Mouse (Mus musculus) kidney, embryonic 15.5 days (tissue): ENCODE data around the gene Mfrp. TPM values are rescaled to one million over a fixed set of nuclear protein-coding genes. Genes with fewer than 3 reads are reported as not detected.

Source experiments
- ATAC-seq: fragments of 200-750 bp; cut with Nextera tagmentation; replicated peaks from 2 replicates; pipeline ENCODE4 v1.8.0; 2017; ENCODE audit warnings: moderate TSS enrichment; ENCODE audit not compliant: low FRiP score
- H3K27ac ChIP-seq: fragments of 300-500 bp; sonication (generic); 2 replicates; pipeline ENCODE4 v1.5.1; 2015; ENCODE audit warnings: mild to moderate bottlenecking, inconsistent platforms
- H3K27me3 ChIP-seq: fragments of 300-500 bp; sonication (generic); 2 replicates; pipeline ENCODE4 v1.6.1; 2015; ENCODE audit warnings: inconsistent platforms
- H3K36me3 ChIP-seq: fragments of 300-500 bp; sonication (generic); 2 replicates; pipeline ENCODE4 v1.6.1; 2015; ENCODE audit warnings: inconsistent platforms
- H3K4me1 ChIP-seq: fragments of 300-500 bp; sonication (generic); 2 replicates; pipeline ENCODE4 v1.6.1; 2015; ENCODE audit warnings: inconsistent platforms
- H3K4me2 ChIP-seq: fragments of 300-500 bp; sonication (generic); 2 replicates; pipeline ENCODE4 v1.6.1; 2015; ENCODE audit warnings: moderate library complexity, mild to moderate bottlenecking, inconsistent platforms
- H3K4me3 ChIP-seq: fragments of 300-500 bp; sonication (generic); replicated peaks from 2 replicates; pipeline ENCODE4 v1.5.1; 2015; ENCODE audit warnings: mild to moderate bottlenecking, inconsistent platforms
- H3K9ac ChIP-seq: fragments of 300-500 bp; sonication (generic); 2 replicates; pipeline ENCODE4 v1.6.1; 2015; ENCODE audit warnings: mild to moderate bottlenecking, inconsistent platforms
- H3K9me3 ChIP-seq: fragments of 300-500 bp; sonication (generic); replicated peaks from 2 replicates; pipeline ENCODE4 v1.6.1; 2016; ENCODE audit warnings: inconsistent platforms
- WGBS: fragments of 180-500 bp; shearing (Covaris S2); methylation state at CpG from one replicate; pipeline ENCODE4 v1.1.7; 2015; ENCODE audit warnings: mixed read lengths; 5-methylcytosine and 5-hydroxymethylcytosine counted together
- polyA plus RNA-seq: library from polyadenylated mRNA; unstranded; fragments of >200 nt; fragmentation: Nextera tagmentation; extraction: Ambion mirVana; gene quantifications from 2 replicates; pipeline ENCODE4 v1.2.1, GENCODE M21; 2015

Gene Mfrp
- polyA plus RNA-seq, result 0.13 TPM in 1 of 2 replicates, not detected in the other

GRCm38 (mm10) chr9:44101490-44101889 lies at the start of gene Mfrp:
Gene Mfrp (plus strand): TSS chr9:44101729.
- peak; percentile 31; the same call in 1 of the 2 replicates for ATAC-seq
- no peak within 1 kb of the TSS for H3K9ac ChIP-seq
- H3K4me2 ChIP-seq, result peak within 1 kb of the TSS; percentile 12; the same call in 1 of the 2 replicates
- peaks cover 20% of the 10 kb centered on the region for H3K36me3 ChIP-seq
- no peaks in the 10 kb centered on the region for H3K27me3 ChIP-seq
- H3K27ac ChIP-seq, result 0 out of 2 replicates have a peak within 1 kb of the TSS, but pooled peaks have one; percentile 13
- H3K4me1 ChIP-seq, result peaks cover 23% of the 10 kb centered on the region
- H3K4me3 ChIP-seq, result no peak within 1 kb of the TSS
- H3K9me3 ChIP-seq, result no peaks in the 10 kb centered on the region
- 47% methylated on average over 9 of the region's 9 CpGs for WGBS

GRCm38 (mm10) chr9:44052855-44053254 lies 48.7 kb upstream of the Mfrp start:
- Histone ChIP-seq H3K4me1 (0 out of 2 replicates have a peak, but pooled peaks cover 6% of the 10 kb centered on the region), H3K4me2 (no peak overlapping the region), H3K4me3 (no peak overlapping the region), H3K9me3 (no peaks in the 10 kb centered on the region), H3K36me3 (no peaks in the 10 kb centered on the region), H3K27ac (no peak overlapping the region), H3K27me3 (0 out of 2 replicates have a peak, but pooled peaks cover 3% of the 10 kb centered on the region), H3K9ac (no peak overlapping the region)
- ATAC-seq, result no peak
- 74% methylated on average over 3 of the region's 3 CpGs for WGBS

DNA sequence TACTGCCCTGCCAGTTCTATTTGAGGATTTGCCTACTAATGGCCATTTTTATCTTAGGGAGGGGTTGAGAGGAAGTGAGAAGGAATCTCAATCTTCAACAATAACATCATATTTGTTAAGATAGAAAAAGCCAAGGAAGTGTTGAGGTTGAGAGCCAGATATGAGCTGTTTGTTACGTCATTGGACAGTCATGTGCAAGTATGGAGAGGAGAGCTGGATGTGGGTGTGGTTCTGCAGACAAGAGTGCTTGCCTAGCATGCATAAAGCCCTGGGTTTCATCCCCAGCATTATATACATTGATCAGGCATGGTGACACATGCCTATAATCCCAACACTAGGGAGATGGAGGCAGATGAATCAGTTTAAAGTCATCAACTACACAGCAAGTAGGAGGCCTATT lies 47.6 kb upstream of the Mfrp start:
- H3K4me2 ChIP-seq, result no peak overlapping the region
- WGBS, result 68% methylated on average over 1 of the region's 1 CpGs
- no peak for ATAC-seq
- H3K4me3 ChIP-seq, result no peak overlapping the region
- H3K9ac ChIP-seq, result no peak overlapping the region
- H3K36me3 ChIP-seq, result no peaks in the 10 kb centered on the region
- H3K4me1 ChIP-seq, result 0 out of 2 replicates have a peak, but pooled peaks cover 2% of the 10 kb centered on the region
- no peaks in the 10 kb centered on the region for H3K9me3 ChIP-seq
- 0 out of 2 replicates have a peak, but pooled peaks cover under 1% of the 10 kb centered on the region for H3K27me3 ChIP-seq
- H3K27ac ChIP-seq, result no peak overlapping the region

DNA sequence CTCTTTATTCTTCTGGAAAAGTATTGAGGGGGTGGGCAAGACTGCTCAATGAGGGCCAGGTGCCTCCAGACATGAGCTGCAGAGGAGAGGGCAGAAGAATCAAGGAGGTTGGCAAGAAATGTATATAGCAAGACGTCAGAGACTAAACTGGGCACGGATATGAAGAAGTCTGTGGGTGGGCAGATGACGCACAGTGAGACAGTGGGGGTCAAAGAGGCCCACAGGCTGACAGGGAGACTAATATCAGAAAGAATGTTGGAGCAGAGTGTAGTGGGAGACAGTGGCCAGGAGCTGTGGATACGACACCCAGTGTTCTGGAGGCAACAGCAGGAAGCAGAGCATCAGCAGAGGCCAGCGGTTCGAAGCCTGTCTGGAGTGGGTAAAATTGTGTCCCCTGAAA lies 42.9 kb upstream of the Mfrp start:
- WGBS, result 80% methylated on average over 6 of the region's 6 CpGs
- H3K27me3 ChIP-seq, result 0 out of 2 replicates have a peak, but pooled peaks cover 5% of the 10 kb centered on the region
- no peak overlapping the region for H3K9ac ChIP-seq
- H3K4me1 ChIP-seq, result no peaks in the 10 kb centered on the region
- H3K4me3 ChIP-seq, result no peak overlapping the region
- ATAC-seq, result no peak
- H3K36me3 ChIP-seq, result no peaks in the 10 kb centered on the region
- no peak overlapping the region for H3K27ac ChIP-seq
- H3K4me2 ChIP-seq, result no peak overlapping the region
- H3K9me3 ChIP-seq, result no peaks in the 10 kb centered on the region

DNA sequence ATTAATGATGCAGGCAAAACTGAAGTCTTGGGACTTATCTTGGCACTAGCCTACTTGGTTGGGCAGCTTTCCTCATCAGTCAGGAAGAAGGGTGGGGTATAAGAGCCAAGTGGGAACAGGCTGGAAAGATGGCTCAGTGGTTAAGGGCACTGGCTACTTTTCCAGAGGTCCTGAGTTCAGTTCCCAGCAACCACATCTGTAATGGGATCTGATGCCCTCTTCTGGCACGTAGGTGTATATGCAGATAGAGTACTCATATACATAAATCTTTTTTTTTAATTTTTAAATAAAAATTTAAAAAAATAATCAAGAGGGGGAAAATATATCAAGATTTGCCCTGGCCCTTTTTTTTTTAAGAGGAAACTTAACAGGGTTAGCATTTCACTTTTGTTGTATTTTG lies 36.4 kb upstream of the Mfrp start:
- ATAC-seq, result no peak
- Histone ChIP-seq H3K27ac (no peak overlapping the region), H3K36me3 (no peaks in the 10 kb centered on the region), H3K4me1 (peaks cover 25% of the 10 kb centered on the region), H3K27me3 (0 out of 2 replicates have a peak, but pooled peaks cover 5% of the 10 kb centered on the region), H3K4me3 (no peak overlapping the region), H3K9ac (no peak overlapping the region), H3K9me3 (no peaks in the 10 kb centered on the region), H3K4me2 (no peak overlapping the region)
- WGBS, result 30% methylated on average over 1 of the region's 1 CpGs

- Histone ChIP-seq H3K4me3 (peak within 1 kb of the TSS; percentile 57), H3K9ac (peak within 1 kb of the TSS; percentile 53), H3K9me3 (no peaks in the 10 kb centered on the region), H3K36me3 (no peaks in the 10 kb centered on the region), H3K4me2 (peak within 1 kb of the TSS; percentile 93), H3K4me1 (peaks cover 40% of the 10 kb centered on the region), H3K27me3 (0 out of 2 replicates have a peak, but pooled peaks cover 5% of the 10 kb centered on the region), H3K27ac (0 out of 2 replicates have a peak within 1 kb of the TSS, but pooled peaks have one; percentile 33)
- peak; percentile 96 for ATAC-seq
- under 1% methylated on average over 38 of the region's 38 CpGs for WGBS
Observed at GRCm38 (mm10) chr9:44066785-44067225, 34.7 kb upstream of the Mfrp start, which contains the start of gene Usp2. Gene Usp2 (plus strand): TSS chr9:44067021.

DNA sequence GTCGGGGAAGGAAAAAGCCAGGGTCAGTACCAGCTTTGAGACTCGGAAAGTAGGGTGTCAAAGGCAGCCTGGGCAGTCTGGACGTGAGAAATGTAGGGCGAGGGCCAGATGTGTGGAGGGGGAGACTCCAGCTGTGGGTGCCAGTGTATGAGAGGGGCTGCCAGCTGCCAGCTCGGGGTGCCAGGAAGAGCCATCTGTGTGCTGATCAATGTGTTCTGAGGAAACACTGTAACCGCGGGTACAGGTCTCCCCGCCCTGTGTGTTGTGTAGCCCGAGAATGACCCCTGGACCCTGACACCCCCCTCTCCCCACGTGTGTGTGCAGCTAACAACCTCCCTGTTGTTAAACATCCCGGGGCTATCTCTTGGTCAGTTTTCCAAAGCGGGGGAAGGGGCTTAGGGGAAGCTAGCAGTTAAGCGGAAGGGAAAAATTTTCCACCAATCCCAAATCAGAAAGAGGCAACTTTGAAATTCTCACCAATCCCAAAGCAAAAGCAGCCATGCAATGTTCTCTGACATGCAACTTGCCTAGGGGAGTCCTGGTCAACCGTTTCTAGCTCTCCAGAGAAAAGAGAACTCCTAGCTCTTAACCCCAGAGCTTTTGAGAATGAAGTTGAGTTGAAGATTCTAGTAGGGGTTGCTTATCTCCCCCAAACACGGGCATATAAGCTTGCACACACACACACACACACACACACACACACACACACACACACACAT lies 34.1 kb upstream of the Mfrp start:
- 0 out of 2 replicates have a peak, but pooled peaks cover 5% of the 10 kb centered on the region for H3K27me3 ChIP-seq
- no peaks in the 10 kb centered on the region for H3K36me3 ChIP-seq
- peak overlapping the region; percentile 93 for H3K4me2 ChIP-seq
- peaks cover 46% of the 10 kb centered on the region for H3K4me1 ChIP-seq
- peak; percentile 20 for ATAC-seq
- H3K9me3 ChIP-seq, result no peaks in the 10 kb centered on the region
- H3K9ac ChIP-seq, result peak overlapping the region; percentile 53
- H3K4me3 ChIP-seq, result peak overlapping the region; percentile 57
- 7% methylated on average over 15 of the region's 15 CpGs for WGBS
- 0 out of 2 replicates have a peak overlapping the region, but pooled peaks have one; percentile 33 for H3K27ac ChIP-seq

DNA sequence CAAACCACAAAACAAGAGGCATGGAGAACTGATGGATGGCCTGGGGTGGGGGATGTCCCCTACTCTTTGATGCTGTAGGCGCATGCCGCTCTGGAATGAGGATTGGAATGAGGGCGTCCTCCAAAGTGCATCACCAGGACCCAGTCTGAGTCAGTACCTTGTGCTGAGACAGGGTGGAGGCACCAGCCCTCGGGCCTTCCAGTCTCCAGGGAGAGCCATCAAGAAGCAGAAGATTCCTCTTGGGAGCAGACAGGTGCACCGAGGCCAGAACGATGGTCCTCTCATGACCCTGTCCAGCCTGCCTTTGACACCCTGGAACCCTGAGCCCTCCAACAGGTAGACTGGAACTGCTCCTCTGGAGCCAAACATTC lies 33.6 kb upstream of the Mfrp start:
- Histone ChIP-seq H3K27ac (no peak overlapping the region), H3K4me3 (no peak overlapping the region), H3K27me3 (0 out of 2 replicates have a peak, but pooled peaks cover 5% of the 10 kb centered on the region), H3K4me2 (peak overlapping the region; percentile 93), H3K9me3 (no peaks in the 10 kb centered on the region), H3K4me1 (peaks cover 51% of the 10 kb centered on the region), H3K9ac (no peak overlapping the region), H3K36me3 (no peaks in the 10 kb centered on the region)
- 84% methylated on average over 6 of the region's 6 CpGs for whole genome bisulfite sequencing
- ATAC-seq, result no peak

GRCm38 (mm10) chr9:44069252-44069651 lies 32.3 kb upstream of the Mfrp start:
- Histone ChIP-seq H3K4me3 (no peak overlapping the region), H3K9me3 (no peaks in the 10 kb centered on the region), H3K27ac (no peak overlapping the region), H3K4me1 (peaks cover 51% of the 10 kb centered on the region), H3K9ac (no peak overlapping the region), H3K36me3 (no peaks in the 10 kb centered on the region), H3K27me3 (no peaks in the 10 kb centered on the region), H3K4me2 (0 out of 2 replicates have a peak overlapping the region, but pooled peaks have one; percentile 16)
- 16% methylated on average over 7 of the region's 7 CpGs for WGBS
- ATAC-seq, result no peak

DNA sequence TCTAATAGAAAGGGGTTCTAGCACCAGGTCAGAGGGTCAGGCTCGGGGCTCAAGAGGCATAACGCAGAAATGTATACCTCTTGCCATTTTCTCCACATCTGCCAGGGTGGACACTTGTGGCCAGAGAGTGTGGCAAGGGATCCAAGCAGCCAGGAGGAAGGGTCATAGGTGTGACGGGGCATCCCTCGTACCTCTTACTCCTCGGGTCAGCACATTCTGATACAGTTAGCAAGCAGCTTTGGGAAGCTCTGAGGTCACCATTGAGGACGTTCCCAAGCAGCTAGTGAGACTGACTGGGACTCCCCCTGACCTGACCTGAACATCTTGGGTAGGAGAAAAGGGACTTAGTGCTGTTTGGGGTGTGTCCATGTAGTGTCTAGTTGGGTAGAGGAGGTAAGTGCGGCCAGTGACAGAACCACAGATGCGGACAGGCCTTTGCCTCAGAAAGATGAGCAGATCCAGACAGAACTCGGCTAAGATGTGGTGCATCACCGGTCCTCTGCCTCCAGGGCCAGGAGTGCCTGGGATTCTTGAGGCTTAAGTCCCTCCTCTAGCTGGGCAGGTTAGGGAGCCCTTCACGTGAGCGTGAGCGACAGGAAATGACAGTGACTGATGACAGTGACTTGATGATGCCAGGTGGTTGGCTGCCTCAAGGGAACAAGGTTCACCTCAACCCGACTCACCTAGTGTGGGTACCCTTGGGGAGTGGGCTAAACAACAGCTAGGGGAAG lies 31.3 kb upstream of the Mfrp start:
- 0 out of 2 replicates have a peak overlapping the region, but pooled peaks have one; percentile 13 for H3K27ac ChIP-seq
- H3K4me2 ChIP-seq, result no peak overlapping the region
- no peaks in the 10 kb centered on the region for H3K27me3 ChIP-seq
- 60% methylated on average over 14 of the region's 14 CpGs for WGBS
- H3K9me3 ChIP-seq, result no peaks in the 10 kb centered on the region
- H3K4me3 ChIP-seq, result no peak overlapping the region
- H3K9ac ChIP-seq, result no peak overlapping the region
- peaks cover 56% of the 10 kb centered on the region for H3K4me1 ChIP-seq
- no peak for ATAC-seq
- H3K36me3 ChIP-seq, result no peaks in the 10 kb centered on the region

GRCm38 (mm10) chr9:44070844-44071231 lies 30.7 kb upstream of the Mfrp start:
- Histone ChIP-seq H3K9me3 (no peaks in the 10 kb centered on the region), H3K4me3 (no peak overlapping the region), H3K27me3 (no peaks in the 10 kb centered on the region), H3K4me1 (peaks cover 61% of the 10 kb centered on the region), H3K4me2 (no peak overlapping the region), H3K36me3 (no peaks in the 10 kb centered on the region), H3K9ac (no peak overlapping the region), H3K27ac (0 out of 2 replicates have a peak overlapping the region, but pooled peaks have one; percentile 13)
- 23% methylated on average over 8 of the region's 8 CpGs for WGBS
- no peak for ATAC-seq
